Mouse (Mus musculus) midbrain, embryonic 12.5 days (tissue): ENCODE measurements at regions not wholly inside any gene's neighbourhood (a gene's known extent, or its start where the extent isn't known, plus 50 kb on each side); places are given as distances from the start of the nearest gene placed in this dataset.

Source experiments
- ATAC-seq: fragments of 200-750 bp; cut with Nextera tagmentation; 2 replicates; pipeline ENCODE4 v1.8.0; 2017; ENCODE audit warnings: low read depth, moderate TSS enrichment, moderate library complexity; ENCODE audit not compliant: low FRiP score
- H3K27ac ChIP-seq: fragments of 300-500 bp; sonication (generic); replicated peaks from 2 replicates; pipeline ENCODE4 v1.5.1; 2016; ENCODE audit warnings: mild to moderate bottlenecking
- H3K27me3 ChIP-seq: fragments of 300-500 bp; sonication (generic); 2 replicates; pipeline ENCODE4 v1.6.1; 2016; ENCODE audit warnings: mild to moderate bottlenecking
- H3K36me3 ChIP-seq: fragments of 300-500 bp; sonication (generic); 2 replicates; pipeline ENCODE4 v1.6.1; 2016
- H3K4me1 ChIP-seq: fragments of 300-500 bp; sonication (generic); 2 replicates; pipeline ENCODE4 v1.6.1; 2016
- H3K4me2 ChIP-seq: fragments of 300-500 bp; sonication (generic); replicated peaks from 2 replicates; pipeline ENCODE4 v1.6.1; 2016; ENCODE audit warnings: mild to moderate bottlenecking, moderate library complexity
- H3K4me3 ChIP-seq: fragments of 300-500 bp; sonication (generic); 2 replicates; pipeline ENCODE4 v1.5.1; 2016; ENCODE audit warnings: mild to moderate bottlenecking
- H3K9ac ChIP-seq: fragments of 300-500 bp; sonication (generic); replicated peaks from 2 replicates; pipeline ENCODE4 v1.6.1; 2016; ENCODE audit warnings: mild to moderate bottlenecking, moderate library complexity
- H3K9me3 ChIP-seq: fragments of 300-500 bp; sonication (generic); 2 replicates; pipeline ENCODE4 v1.6.1; 2016; ENCODE audit warnings: mild to moderate bottlenecking
- WGBS: fragments of 180-500 bp; shearing (Covaris S2); methylation state at CpG from one replicate; pipeline ENCODE4 v1.1.7; 2016; 5-methylcytosine and 5-hydroxymethylcytosine counted together

GRCm38 (mm10) chr10:44994385-44995281 is 72.4 kb upstream of the Prep start:
- Histone ChIP-seq H3K36me3 (no peaks in the 10 kb centered on the region), H3K27me3 (no peaks in the 10 kb centered on the region), H3K9me3 (no peaks in the 10 kb centered on the region), H3K4me3 (no peak overlapping the region), H3K4me2 (no peak overlapping the region), H3K4me1 (peaks cover 44% of the 10 kb centered on the region), H3K9ac (no peak overlapping the region), H3K27ac (no peak overlapping the region)
- 70% methylated on average over 17 of the region's 17 CpGs for WGBS
- ATAC-seq = no peak

DNA sequence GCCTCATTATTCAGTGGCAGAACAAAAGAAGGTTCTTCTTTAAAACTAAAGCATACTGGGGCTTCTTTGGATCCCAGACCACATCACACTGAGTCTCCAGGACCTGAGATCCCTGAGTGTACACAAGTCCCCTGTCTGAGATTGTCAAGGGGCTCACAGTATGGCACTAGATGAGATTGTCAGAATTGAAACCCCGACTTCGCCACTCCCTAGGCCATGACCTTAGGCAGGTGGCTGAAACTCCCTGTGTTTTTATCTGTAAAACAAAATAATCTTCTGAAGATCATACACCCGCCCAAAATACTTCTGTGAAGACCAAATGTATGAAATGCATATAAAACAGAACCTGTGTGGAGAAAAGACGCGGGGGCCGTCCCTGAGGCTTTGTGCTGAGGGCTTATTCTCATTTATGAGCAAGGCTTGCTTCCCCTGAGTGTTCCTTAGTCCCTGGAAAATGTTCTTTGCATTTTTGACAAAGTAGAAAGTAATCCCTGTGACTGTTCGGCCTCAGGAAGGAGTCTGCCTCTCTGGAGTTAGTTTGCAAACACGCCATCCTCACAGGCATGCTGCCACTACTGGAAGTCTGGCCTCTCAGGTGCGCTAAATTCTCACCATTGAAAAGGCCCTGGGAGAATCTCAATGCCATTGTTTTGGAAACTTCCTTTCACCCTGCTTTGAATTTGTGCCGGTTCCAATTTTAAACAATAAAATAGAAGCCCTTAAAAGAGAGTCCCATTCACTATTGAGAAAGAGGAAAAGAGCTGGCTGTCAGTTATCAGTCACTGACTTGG is 73.3 kb upstream of the Prep start:
- H3K4me1 ChIP-seq = peaks cover 43% of the 10 kb centered on the region
- no peaks in the 10 kb centered on the region for H3K36me3 ChIP-seq
- peak overlapping the region; percentile 17; the same call in 1 of the 2 replicates for H3K27ac ChIP-seq
- no peaks in the 10 kb centered on the region for H3K9me3 ChIP-seq
- H3K9ac ChIP-seq = no peak overlapping the region
- no peaks in the 10 kb centered on the region for H3K27me3 ChIP-seq
- H3K4me2 ChIP-seq = no peak overlapping the region
- no peak for ATAC-seq
- H3K4me3 ChIP-seq = no peak overlapping the region
- WGBS = 40% methylated on average over 10 of the region's 10 CpGs

- Histone ChIP-seq H3K9ac (no peak overlapping the region), H3K36me3 (no peaks in the 10 kb centered on the region), H3K27ac (no peak overlapping the region), H3K4me2 (no peak overlapping the region), H3K4me1 (peaks cover 14% of the 10 kb centered on the region), H3K27me3 (no peaks in the 10 kb centered on the region), H3K9me3 (no peaks in the 10 kb centered on the region), H3K4me3 (no peak overlapping the region)
- ATAC-seq = no peak
- 79% methylated on average over 6 of the region's 6 CpGs for WGBS
Measured at GRCm38 (mm10) chr10:44989539-44989938, 77.5 kb upstream of the Prep start.

GRCm38 (mm10) chr10:44988756-44989155 is 78.2 kb upstream of the Prep start:
- Histone ChIP-seq H3K4me3 (no peak overlapping the region), H3K27me3 (no peaks in the 10 kb centered on the region), H3K36me3 (no peaks in the 10 kb centered on the region), H3K4me1 (peaks cover 6% of the 10 kb centered on the region), H3K9ac (no peak overlapping the region), H3K27ac (no peak overlapping the region), H3K4me2 (no peak overlapping the region), H3K9me3 (no peaks in the 10 kb centered on the region)
- 83% methylated on average over 8 of the region's 8 CpGs for WGBS
- ATAC-seq = no peak

DNA sequence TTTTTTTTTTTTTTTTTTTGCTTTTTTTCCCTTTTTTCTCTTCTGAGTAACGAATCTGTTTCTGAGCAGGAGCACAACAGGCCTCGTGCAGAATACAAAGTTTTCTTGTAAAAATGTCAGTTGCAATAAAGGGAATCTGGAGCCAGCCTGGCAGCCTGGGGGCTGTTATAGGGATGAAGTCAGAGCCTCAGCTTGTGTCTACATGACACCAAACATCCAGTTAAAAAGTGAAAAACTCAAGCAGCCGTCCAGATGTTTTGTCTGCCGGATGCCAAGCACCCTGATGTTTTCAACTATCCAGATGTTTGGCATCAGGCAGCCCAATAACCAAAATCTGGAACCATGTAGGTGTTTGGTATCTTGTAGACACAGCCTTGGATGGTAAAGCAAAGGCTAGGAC is 79.4 kb upstream of the Prep start:
- H3K4me3 ChIP-seq = no peak overlapping the region
- no peak overlapping the region for H3K27ac ChIP-seq
- H3K27me3 ChIP-seq = no peaks in the 10 kb centered on the region
- no peaks in the 10 kb centered on the region for H3K4me1 ChIP-seq
- H3K9me3 ChIP-seq = no peaks in the 10 kb centered on the region
- no peak for ATAC-seq
- H3K4me2 ChIP-seq = no peak overlapping the region
- H3K36me3 ChIP-seq = no peaks in the 10 kb centered on the region
- no peak overlapping the region for H3K9ac ChIP-seq
- WGBS = 76% methylated on average over 4 of the region's 4 CpGs

- Histone ChIP-seq H3K27me3 (no peaks in the 10 kb centered on the region), H3K4me3 (no peak overlapping the region), H3K9me3 (no peaks in the 10 kb centered on the region), H3K36me3 (no peaks in the 10 kb centered on the region), H3K4me1 (no peaks in the 10 kb centered on the region), H3K9ac (no peak overlapping the region), H3K27ac (no peak overlapping the region), H3K4me2 (no peak overlapping the region)
- WGBS = 74% methylated on average over 2 of the region's 2 CpGs
- no peak for ATAC-seq
Measured at GRCm38 (mm10) chr10:44981913-44982312, 85.1 kb upstream of the Prep start.

GRCm38 (mm10) chr10:44976815-44977214 is 90.2 kb upstream of the Prep start:
- no peak for ATAC-seq
- Histone ChIP-seq H3K4me1 (no peaks in the 10 kb centered on the region), H3K9me3 (no peaks in the 10 kb centered on the region), H3K27me3 (no peaks in the 10 kb centered on the region), H3K9ac (no peak overlapping the region), H3K27ac (no peak overlapping the region), H3K4me3 (no peak overlapping the region), H3K36me3 (no peaks in the 10 kb centered on the region), H3K4me2 (no peak overlapping the region)
- 92% methylated on average over 2 of the region's 2 CpGs for WGBS

DNA sequence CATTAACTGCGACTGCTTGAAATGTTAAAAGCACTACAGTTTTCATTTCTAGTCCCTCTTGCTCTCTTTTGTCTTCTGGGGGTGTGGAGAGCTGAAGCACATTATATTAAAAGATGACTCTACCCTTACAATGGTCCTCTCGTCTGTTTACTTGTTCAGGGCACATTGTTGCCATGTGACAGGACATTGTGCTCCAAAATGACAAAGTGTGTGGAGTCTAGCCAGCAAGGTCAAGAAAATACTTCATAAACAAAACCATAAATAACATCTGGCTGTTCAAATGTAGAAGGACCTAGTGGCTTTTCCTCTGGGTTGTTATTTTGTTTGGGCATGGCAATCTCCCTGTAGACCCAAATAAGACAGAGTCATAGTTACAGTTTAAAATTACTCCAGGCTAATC is 95.1 kb upstream of the Prep start:
- 73% methylated on average over 2 of the region's 2 CpGs for WGBS
- no peaks in the 10 kb centered on the region for H3K27me3 ChIP-seq
- ATAC-seq = no peak
- no peak overlapping the region for H3K27ac ChIP-seq
- H3K4me1 ChIP-seq = no peaks in the 10 kb centered on the region
- H3K4me3 ChIP-seq = no peak overlapping the region
- no peak overlapping the region for H3K9ac ChIP-seq
- no peaks in the 10 kb centered on the region for H3K36me3 ChIP-seq
- no peaks in the 10 kb centered on the region for H3K9me3 ChIP-seq
- no peak overlapping the region for H3K4me2 ChIP-seq

DNA sequence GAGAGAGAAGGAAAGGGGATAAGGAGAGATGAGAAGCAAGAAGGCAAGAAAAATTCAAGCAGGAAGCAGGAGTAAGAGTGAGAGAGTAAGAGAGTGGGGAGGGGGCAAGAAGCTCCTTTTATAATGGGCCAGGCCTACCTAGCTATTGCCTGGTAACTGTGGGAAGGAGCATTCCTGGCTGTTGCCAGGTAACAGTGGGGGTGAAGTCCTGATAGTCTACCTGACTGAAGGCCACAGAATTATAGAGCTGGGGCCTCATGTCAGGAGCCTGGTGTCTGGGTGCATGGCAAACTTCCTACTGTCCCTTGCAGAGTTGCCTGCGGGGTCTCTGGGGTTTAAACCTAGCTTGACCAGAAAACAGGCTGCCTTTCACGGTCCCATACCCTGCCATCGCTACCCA is 107.0 kb upstream of the Prep start:
- ATAC-seq = no peak
- Histone ChIP-seq H3K4me3 (no peak overlapping the region), H3K9me3 (no peaks in the 10 kb centered on the region), H3K4me1 (no peaks in the 10 kb centered on the region), H3K27me3 (no peaks in the 10 kb centered on the region), H3K9ac (no peak overlapping the region), H3K4me2 (no peak overlapping the region), H3K36me3 (no peaks in the 10 kb centered on the region), H3K27ac (no peak overlapping the region)
- 96% methylated on average over 3 of the region's 3 CpGs for WGBS

- no peak overlapping the region for H3K4me3 ChIP-seq
- H3K36me3 ChIP-seq = no peaks in the 10 kb centered on the region
- H3K4me1 ChIP-seq = no peaks in the 10 kb centered on the region
- H3K9ac ChIP-seq = no peak overlapping the region
- H3K27me3 ChIP-seq = no peaks in the 10 kb centered on the region
- no peak overlapping the region for H3K4me2 ChIP-seq
- H3K27ac ChIP-seq = no peak overlapping the region
- no peaks in the 10 kb centered on the region for H3K9me3 ChIP-seq
- ATAC-seq = no peak
- 60% methylated on average over 1 of the region's 1 CpGs for WGBS
Measured at GRCm38 (mm10) chr10:44945205-44945725, 121.7 kb upstream of the Prep start.

DNA sequence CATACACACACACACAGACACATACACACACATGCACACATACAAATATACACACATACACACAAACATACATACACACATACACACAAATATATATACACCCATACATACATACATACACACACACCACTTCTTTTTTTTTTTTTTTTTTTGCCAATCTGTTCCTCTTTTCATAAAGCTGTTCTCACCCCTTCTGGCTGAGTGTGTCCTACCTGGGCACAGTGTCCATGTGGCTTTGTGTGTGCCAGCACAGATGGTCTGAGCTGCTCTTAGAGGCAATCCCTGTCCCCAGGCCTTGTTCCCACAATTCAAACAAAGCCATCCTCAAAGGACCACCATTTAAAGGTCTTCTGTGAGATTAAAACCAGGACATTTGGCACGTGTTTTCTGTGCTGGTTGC is 127.6 kb upstream of the Prep start:
- H3K27me3 ChIP-seq = no peaks in the 10 kb centered on the region
- H3K4me3 ChIP-seq = no peak overlapping the region
- H3K9me3 ChIP-seq = no peaks in the 10 kb centered on the region
- ATAC-seq = no peak
- WGBS = 30% methylated on average over 1 of the region's 1 CpGs
- H3K9ac ChIP-seq = no peak overlapping the region
- no peaks in the 10 kb centered on the region for H3K36me3 ChIP-seq
- H3K4me1 ChIP-seq = no peaks in the 10 kb centered on the region
- H3K4me2 ChIP-seq = no peak overlapping the region
- H3K27ac ChIP-seq = no peak overlapping the region

DNA sequence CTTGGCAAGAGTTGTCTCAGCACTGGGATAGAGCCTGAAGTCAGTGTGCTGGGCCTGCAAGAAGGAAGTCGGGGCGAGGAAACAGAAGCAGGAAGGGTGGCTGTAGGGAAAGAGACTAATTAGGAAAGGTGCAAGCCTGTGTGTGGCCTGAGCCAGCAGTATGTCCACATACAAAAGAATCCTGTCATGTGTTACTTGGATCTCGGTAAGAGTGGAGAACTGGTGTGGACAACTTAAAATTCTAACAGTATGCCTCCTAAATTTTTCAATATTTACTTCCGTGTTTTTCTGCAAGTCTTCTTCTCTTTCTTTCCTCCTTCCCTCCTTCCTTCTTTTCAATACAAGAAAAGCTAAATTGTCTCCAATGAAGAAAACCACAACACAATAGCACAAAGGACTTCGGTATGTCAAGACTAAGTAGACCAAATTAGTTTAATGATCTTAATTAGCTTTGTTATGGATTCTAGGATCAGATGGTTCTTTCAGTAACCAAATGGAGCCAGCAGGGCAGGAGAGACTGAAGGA is 130.0 kb upstream of the Prep start:
- no peaks in the 10 kb centered on the region for H3K36me3 ChIP-seq
- 87% methylated on average over 5 of the region's 5 CpGs for WGBS
- H3K9me3 ChIP-seq = no peaks in the 10 kb centered on the region
- H3K27ac ChIP-seq = no peak overlapping the region
- no peaks in the 10 kb centered on the region for H3K27me3 ChIP-seq
- H3K9ac ChIP-seq = no peak overlapping the region
- no peaks in the 10 kb centered on the region for H3K4me1 ChIP-seq
- no peak overlapping the region for H3K4me3 ChIP-seq
- H3K4me2 ChIP-seq = no peak overlapping the region
- no peak for ATAC-seq
